ENCODE assay signal across 9 mouse cellular contexts in genomic region chr8:72177346-72177925, GRCm38 (mm10). TPM values are rescaled to one million over a fixed set of nuclear protein-coding genes. Genes with fewer than 3 reads are reported as not detected.
DNase-seq lines count a peak whose midpoint lies in the region; ATAC-seq and TF ChIP-seq lines count a peak whose summit lies in the region.
"Had no signal": no experiment of that assay in that cellular context is flagged by ENCODE, and none has a peak within 500 bp of the region (broad histone marks: within the 10 kb centered on the region; RNA-seq: fewer than 3 reads in every experiment).

No protein-coding gene starts in this region.

- no peak for TF ChIP-seq POLR2A in CH12.LX (IDR thresholded peaks at IDR 0.05; ENCODE audit: low read depth, low read length)
- TF ChIP-seq POLR2A in bone marrow, adult 2 months (IDR thresholded peaks at IDR 0.05; ENCODE audit: borderline replicate concordance, control insufficient read depth, low read depth, low read length), result no peak

- no peaks in the 10 kb centered on the region for H3K9me3 ChIP-seq in CH12.LX (replicated peaks; ENCODE audit: low read length)
- H3K9me3 ChIP-seq in embryonic facial prominence, embryonic 14.5 days (ENCODE audit: control insufficient read depth, low read length), result no peaks in the 10 kb centered on the region
- no peaks in the 10 kb centered on the region for H3K9me3 ChIP-seq in heart, embryonic 11.5 days (replicated peaks; ENCODE audit: control insufficient read depth, low read length)
- no peaks in the 10 kb centered on the region for H3K9me3 ChIP-seq in kidney, embryonic 16.5 days (ENCODE audit: low read length)
- no peaks in the 10 kb centered on the region for H3K9me3 ChIP-seq in liver, embryonic 12.5 days (replicated peaks)
- H3K9me3 ChIP-seq in stomach, embryonic 15.5 days, result no peaks in the 10 kb centered on the region

- no peak overlapping the region for H3K27ac ChIP-seq in CH12.LX (ENCODE audit: insufficient read depth, low read depth)
- H3K27ac ChIP-seq in bone marrow, adult 2 months (ENCODE audit: control insufficient read depth, insufficient read depth, low read depth, low read length, poor library complexity), result no peak overlapping the region
- H3K27ac ChIP-seq in embryonic facial prominence, embryonic 14.5 days (replicated peaks; ENCODE audit: low read depth, low read length), result no peak overlapping the region
- no peak overlapping the region for H3K27ac ChIP-seq in heart, embryonic 11.5 days (ENCODE audit: low read depth, low read length)
- no peak overlapping the region for H3K27ac ChIP-seq in kidney, embryonic 16.5 days (ENCODE audit: low read length)
- H3K27ac ChIP-seq in liver, embryonic 12.5 days, result no peak overlapping the region
- no peak overlapping the region for H3K27ac ChIP-seq in stomach, embryonic 15.5 days

- H3K4me2 ChIP-seq in CH12.LX (ENCODE audit: insufficient read depth, low read depth, poor library complexity, severe bottlenecking), result no peak overlapping the region
- no peak overlapping the region for H3K4me2 ChIP-seq in embryonic facial prominence, embryonic 14.5 days (ENCODE audit: low read depth, low read length)
- H3K4me2 ChIP-seq in heart, embryonic 11.5 days, result no peak overlapping the region
- no peak overlapping the region for H3K4me2 ChIP-seq in kidney, embryonic 16.5 days (replicated peaks; ENCODE audit: low read depth, low read length)
- no peak overlapping the region for H3K4me2 ChIP-seq in liver, embryonic 12.5 days
- no peak overlapping the region for H3K4me2 ChIP-seq in stomach, embryonic 15.5 days

- peak; percentile 68; the same call in 1 of the 2 replicates for ATAC-seq in embryonic facial prominence, embryonic 14.5 days (ENCODE audit: low read depth)
- ATAC-seq in heart, embryonic 11.5 days (replicated peaks; ENCODE audit: insufficient number of reproducible peaks, low FRiP score, low TSS enrichment), result peak; percentile 41; the same call in 1 of the 2 replicates
- peak; percentile 53; the same call in 1 of the 2 replicates for ATAC-seq in kidney, embryonic 16.5 days (ENCODE audit: low FRiP score, low TSS enrichment)
- ATAC-seq in liver, embryonic 12.5 days, result peak; percentile 37; the same call in 1 of the 2 replicates
- ATAC-seq in stomach, embryonic 15.5 days (ENCODE audit: insufficient read depth, low FRiP score, low read depth), result peak; percentile 43; the same call in 1 of the 2 replicates

- peaks cover 89 to 95% of the 10 kb centered on the region in 2 experiments for H3K36me3 ChIP-seq in CH12.LX (replicated peaks in 1 of 2; ENCODE audit: control insufficient read depth in 1 of 2, insufficient read depth in 1 of 2, low read length in 1 of 2)
- peaks cover 91% of the 10 kb centered on the region for H3K36me3 ChIP-seq in embryonic facial prominence, embryonic 14.5 days (ENCODE audit: control insufficient read depth, insufficient read depth, low read length)
- H3K36me3 ChIP-seq in heart, embryonic 11.5 days (ENCODE audit: control insufficient read depth, insufficient read depth, low read length), result peaks cover 32% of the 10 kb centered on the region
- peaks cover 76% of the 10 kb centered on the region for H3K36me3 ChIP-seq in kidney, embryonic 16.5 days (ENCODE audit: insufficient read depth, low read length)
- peaks cover 98% of the 10 kb centered on the region for H3K36me3 ChIP-seq in liver, embryonic 12.5 days
- H3K36me3 ChIP-seq in stomach, embryonic 15.5 days, result peaks cover 53% of the 10 kb centered on the region

- peak; percentile 74 for DNase-seq in CH12.LX (ENCODE audit: extremely low read depth)
- peak; percentile 67 for DNase-seq in embryonic facial prominence, embryonic 14.5 days (ENCODE audit: low spot score)
- DNase-seq in neural tube, embryonic 10.5 days (ENCODE audit: extremely low spot score, low spot score), result peak; percentile 56

- no peaks in the 10 kb centered on the region for H3K27me3 ChIP-seq in CH12.LX (replicated peaks)
- no peaks in the 10 kb centered on the region for H3K27me3 ChIP-seq in embryonic facial prominence, embryonic 14.5 days (replicated peaks; ENCODE audit: control insufficient read depth, insufficient read depth, low read length)
- H3K27me3 ChIP-seq in heart, embryonic 11.5 days (ENCODE audit: control insufficient read depth, insufficient read depth, low read length), result no peaks in the 10 kb centered on the region
- H3K27me3 ChIP-seq in kidney, embryonic 16.5 days (ENCODE audit: insufficient read depth, low read length), result no peaks in the 10 kb centered on the region
- no peaks in the 10 kb centered on the region for H3K27me3 ChIP-seq in liver, embryonic 12.5 days (replicated peaks)
- no peaks in the 10 kb centered on the region for H3K27me3 ChIP-seq in stomach, embryonic 15.5 days (replicated peaks)

- TF ChIP-seq EP300 in CH12.LX (IDR thresholded peaks at IDR 0.05; ENCODE audit: low read length), result no peak

- dilution Hi-C loops in CH12.LX (cut with MboI; ENCODE audit: extremely low pct_ligation_motif_present, extremely low pct_unique_long_range_greater_than_20kb, low sequenced_read_pairs), result no loop called here

- whole genome bisulfite sequencing in bone marrow, adult 2 months, result 64% methylated on average over 5 of the region's 5 CpGs
- 65% methylated on average over 5 of the region's 5 CpGs for WGBS in embryonic facial prominence, embryonic 14.5 days
- WGBS in heart, embryonic 11.5 days (ENCODE audit: insufficient replicate concordance), result 64% methylated on average over 5 of the region's 5 CpGs
- WGBS in kidney, embryonic 16.5 days, result 69% methylated on average over 5 of the region's 5 CpGs
- WGBS in liver, embryonic 12.5 days (ENCODE audit: insufficient replicate concordance), result 63% methylated on average over 5 of the region's 5 CpGs
- WGBS in stomach, embryonic 15.5 days, result 63% methylated on average over 5 of the region's 5 CpGs

- H3K9ac ChIP-seq in CH12.LX (ENCODE audit: insufficient read depth, low read depth), result no peak overlapping the region
- H3K9ac ChIP-seq in embryonic facial prominence, embryonic 14.5 days (ENCODE audit: low read depth, low read length), result no peak overlapping the region
- no peak overlapping the region for H3K9ac ChIP-seq in heart, embryonic 11.5 days (ENCODE audit: low read depth, low read length)
- no peak overlapping the region for H3K9ac ChIP-seq in kidney, embryonic 16.5 days (replicated peaks; ENCODE audit: low read length)
- no peak overlapping the region for H3K9ac ChIP-seq in liver, embryonic 12.5 days
- no peak overlapping the region for H3K9ac ChIP-seq in stomach, embryonic 15.5 days

- TF ChIP-seq CTCF in CH12.LX (conservative IDR thresholded peaks at IDR 0.05 in 1 of 2, IDR thresholded peaks at IDR 0.05 in 1 of 2; ENCODE audit: low read depth in 2 of 2, low read length in 2 of 2), result peak; percentile 66 to 86
- peak; percentile 79 for TF ChIP-seq CTCF in bone marrow, adult 2 months (IDR thresholded peaks at IDR 0.05; ENCODE audit: control insufficient read depth, insufficient read depth, low read length)

- in situ Hi-C loops in CH12.LX (cut with MboI; ENCODE audit: low pct_ligation_motif_present, low pct_unique_long_range_greater_than_20kb, low sequenced_read_pairs), result loop anchor here (5.0 kb wide), 1 partner anchor 40 kb away; the partner anchor contains the start of gene Fam32a

- H3K4me1 ChIP-seq in CH12.LX (ENCODE audit: control insufficient read depth in 1 of 2, insufficient read depth in 2 of 2), result peaks cover 0 to 14% of the 10 kb centered on the region in 2 experiments; a peak in 2 of 4 replicates
- H3K4me1 ChIP-seq in bone marrow, adult 2 months (ENCODE audit: control insufficient read depth, insufficient read depth, low read length), result peaks cover 1% of the 10 kb centered on the region; the same call in 1 of the 2 replicates
- no peaks in the 10 kb centered on the region for H3K4me1 ChIP-seq in embryonic facial prominence, embryonic 14.5 days (ENCODE audit: control insufficient read depth, insufficient read depth, low read length)
- no peaks in the 10 kb centered on the region for H3K4me1 ChIP-seq in heart, embryonic 11.5 days (ENCODE audit: control insufficient read depth, insufficient read depth, low read length)
- no peaks in the 10 kb centered on the region for H3K4me1 ChIP-seq in kidney, embryonic 16.5 days (ENCODE audit: insufficient read depth, low read length)
- no peaks in the 10 kb centered on the region for H3K4me1 ChIP-seq in liver, embryonic 12.5 days
- H3K4me1 ChIP-seq in stomach, embryonic 15.5 days, result no peaks in the 10 kb centered on the region

- H3K79me2 ChIP-seq in CH12.LX (replicated peaks; ENCODE audit: control insufficient read depth, extremely low read depth, insufficient read depth, poor library complexity, severe bottlenecking), result no peaks in the 10 kb centered on the region

- H3K4me3 ChIP-seq in CH12.LX (replicated peaks in 1 of 3; ENCODE audit: low read depth in 2 of 3, low read length in 2 of 3, poor library complexity in 1 of 3), result no peak overlapping the region
- H3K4me3 ChIP-seq in bone marrow, adult 2 months (replicated peaks; ENCODE audit: control insufficient read depth, low read depth, low read length), result no peak overlapping the region
- no peak overlapping the region for H3K4me3 ChIP-seq in embryonic facial prominence, embryonic 14.5 days (ENCODE audit: low read depth, low read length)
- H3K4me3 ChIP-seq in heart, embryonic 11.5 days (ENCODE audit: low read depth, low read length), result no peak overlapping the region
- no peak overlapping the region for H3K4me3 ChIP-seq in kidney, embryonic 16.5 days (ENCODE audit: low read length)
- no peak overlapping the region for H3K4me3 ChIP-seq in liver, embryonic 12.5 days
- H3K4me3 ChIP-seq in stomach, embryonic 15.5 days (replicated peaks), result no peak overlapping the region
- H3K4me3 ChIP-seq: erythroblast, embryonic 14.5 days had no signal

- peak; percentile 91 for TF ChIP-seq RAD21 in CH12.LX (IDR thresholded peaks at IDR 0.05; ENCODE audit: low read depth, low read length)

RNA-seq across cellular contexts. Expression of gene Hsh2d, which starts 12.0 kb away (rescaled TPM):
- total RNA-seq in CH12.LX (2012; rRNA removed), result 17.9 TPM in 2 replicates
- 25.1 and 26.1 TPM in 2 replicates for total RNA-seq in CH12.LX (2014; rRNA removed)
- 19.9 and 24.1 TPM in 2 replicates for polyA plus RNA-seq in CH12.LX (2012; ENCODE audit: insufficient read length, low read depth)
- 6.4 and 7.7 TPM in 2 replicates for polyA plus RNA-seq in bone marrow, adult 2 months (2011; ENCODE audit: insufficient read depth, insufficient read length, low replicate concordance, missing spikeins)
- polyA plus RNA-seq in embryonic facial prominence, embryonic 14.5 days (2014; fragmentation: Nextera tagmentation; extraction: Ambion mirVana), result 0.08 TPM in 1 of 2 replicates, not detected in the other
- polyA plus RNA-seq in heart, embryonic 11.5 days (2014; fragmentation: Nextera tagmentation; extraction: Ambion mirVana), result 0.11 TPM in 1 of 2 replicates, not detected in the other
- polyA plus RNA-seq in kidney, embryonic 16.5 days (2015; fragmentation: Nextera tagmentation; extraction: Ambion mirVana), result not detected in 2 replicates
- polyA plus RNA-seq in liver, embryonic 12.5 days (2016; fragmentation: Nextera tagmentation; extraction: Ambion mirVana), result 0.28 and 0.32 TPM in 2 replicates
- 1.2 and 1.3 TPM in 2 replicates for polyA plus RNA-seq in stomach, embryonic 15.5 days (2015; fragmentation: Nextera tagmentation; extraction: Ambion mirVana)

RNA-seq across cellular contexts. Expression of gene Rab8a, which starts 16.4 kb away (rescaled TPM):
- total RNA-seq in CH12.LX (2012; rRNA removed) (102 and 113 TPM in 2 replicates), CH12.LX (2014; rRNA removed) (165 and 190 TPM in 2 replicates)
- polyA plus RNA-seq in CH12.LX (2012; ENCODE audit: insufficient read length, low read depth), result 136 and 186 TPM in 2 replicates
- 36.5 and 38.5 TPM in 2 replicates for polyA plus RNA-seq in bone marrow, adult 2 months (2011; ENCODE audit: insufficient read depth, insufficient read length, low replicate concordance, missing spikeins)
- polyA plus RNA-seq in embryonic facial prominence, embryonic 14.5 days (2014; fragmentation: Nextera tagmentation; extraction: Ambion mirVana), result 75.2 and 85.1 TPM in 2 replicates
- 65.5 and 71.6 TPM in 2 replicates for polyA plus RNA-seq in heart, embryonic 11.5 days (2014; fragmentation: Nextera tagmentation; extraction: Ambion mirVana)
- 141 and 143 TPM in 2 replicates for polyA plus RNA-seq in kidney, embryonic 16.5 days (2015; fragmentation: Nextera tagmentation; extraction: Ambion mirVana)
- polyA plus RNA-seq in liver, embryonic 12.5 days (2016; fragmentation: Nextera tagmentation; extraction: Ambion mirVana), result 82.3 and 86.1 TPM in 2 replicates
- 131 and 141 TPM in 2 replicates for polyA plus RNA-seq in stomach, embryonic 15.5 days (2015; fragmentation: Nextera tagmentation; extraction: Ambion mirVana)

RNA-seq across cellular contexts. Expression of gene Cib3, which starts 35.2 kb away (rescaled TPM):
- total RNA-seq in CH12.LX (2012; rRNA removed), result not detected in 2 replicates
- not detected in 2 replicates for total RNA-seq in CH12.LX (2014; rRNA removed)
- not detected in 2 replicates for polyA plus RNA-seq in CH12.LX (2012; ENCODE audit: insufficient read length, low read depth)
- polyA plus RNA-seq in bone marrow, adult 2 months (2011; ENCODE audit: insufficient read depth, insufficient read length, low replicate concordance, missing spikeins), result not detected in 2 replicates
- polyA plus RNA-seq in embryonic facial prominence, embryonic 14.5 days (2014; fragmentation: Nextera tagmentation; extraction: Ambion mirVana), result 0.39 TPM in 1 of 2 replicates, not detected in the other
- polyA plus RNA-seq in heart, embryonic 11.5 days (2014; fragmentation: Nextera tagmentation; extraction: Ambion mirVana), result not detected in 2 replicates
- polyA plus RNA-seq in kidney, embryonic 16.5 days (2015; fragmentation: Nextera tagmentation; extraction: Ambion mirVana), result not detected in 2 replicates
- polyA plus RNA-seq in liver, embryonic 12.5 days (2016; fragmentation: Nextera tagmentation; extraction: Ambion mirVana), result not detected in 2 replicates
- polyA plus RNA-seq in stomach, embryonic 15.5 days (2015; fragmentation: Nextera tagmentation; extraction: Ambion mirVana), result 0.19 TPM in 1 of 2 replicates, not detected in the other
- polyA plus RNA-seq: erythroblast, embryonic 14.5 days had no signal

RNA-seq across cellular contexts. Expression of gene Gm11034, which starts 36.0 kb away (rescaled TPM):
- total RNA-seq in CH12.LX (2012; rRNA removed) (not detected in 2 replicates), CH12.LX (2014; rRNA removed) (not detected in 2 replicates)
- not detected in 2 replicates for polyA plus RNA-seq in CH12.LX (2012; ENCODE audit: insufficient read length, low read depth)
- not detected in 2 replicates for polyA plus RNA-seq in bone marrow, adult 2 months (2011; ENCODE audit: insufficient read depth, insufficient read length, low replicate concordance, missing spikeins)
- not detected in 2 replicates for polyA plus RNA-seq in embryonic facial prominence, embryonic 14.5 days (2014; fragmentation: Nextera tagmentation; extraction: Ambion mirVana)
- polyA plus RNA-seq in heart, embryonic 11.5 days (2014; fragmentation: Nextera tagmentation; extraction: Ambion mirVana), result not detected in 2 replicates
- not detected in 2 replicates for polyA plus RNA-seq in kidney, embryonic 16.5 days (2015; fragmentation: Nextera tagmentation; extraction: Ambion mirVana)
- not detected in 2 replicates for polyA plus RNA-seq in liver, embryonic 12.5 days (2016; fragmentation: Nextera tagmentation; extraction: Ambion mirVana)
- polyA plus RNA-seq in stomach, embryonic 15.5 days (2015; fragmentation: Nextera tagmentation; extraction: Ambion mirVana), result not detected in 2 replicates
- polyA plus RNA-seq: erythroblast, embryonic 14.5 days had no signal

RNA-seq across cellular contexts. Expression of gene Fam32a, which starts 42.1 kb away (rescaled TPM):
- total RNA-seq in CH12.LX (2012; rRNA removed), result 33.1 and 38.1 TPM in 2 replicates
- total RNA-seq in CH12.LX (2014; rRNA removed), result 34.6 and 38.0 TPM in 2 replicates
- 43.0 and 43.8 TPM in 2 replicates for polyA plus RNA-seq in CH12.LX (2012; ENCODE audit: insufficient read length, low read depth)
- polyA plus RNA-seq in bone marrow, adult 2 months (2011; ENCODE audit: insufficient read depth, insufficient read length, low replicate concordance, missing spikeins), result 34.8 and 47.9 TPM in 2 replicates
- 57.6 and 59.0 TPM in 2 replicates for polyA plus RNA-seq in embryonic facial prominence, embryonic 14.5 days (2014; fragmentation: Nextera tagmentation; extraction: Ambion mirVana)
- 44.7 and 45.1 TPM in 2 replicates for polyA plus RNA-seq in heart, embryonic 11.5 days (2014; fragmentation: Nextera tagmentation; extraction: Ambion mirVana)
- 79.5 and 80.7 TPM in 2 replicates for polyA plus RNA-seq in kidney, embryonic 16.5 days (2015; fragmentation: Nextera tagmentation; extraction: Ambion mirVana)
- 42.7 and 43.0 TPM in 2 replicates for polyA plus RNA-seq in liver, embryonic 12.5 days (2016; fragmentation: Nextera tagmentation; extraction: Ambion mirVana)
- 69.2 and 75.8 TPM in 2 replicates for polyA plus RNA-seq in stomach, embryonic 15.5 days (2015; fragmentation: Nextera tagmentation; extraction: Ambion mirVana)
